Mouse (Mus musculus) heart, embryonic 10.5 days (tissue): ENCODE data around the gene Tfpi2. TPM values are rescaled to one million over a fixed set of nuclear protein-coding genes. Genes with fewer than 3 reads are reported as not detected.
A peak's percentile ranks its signal among the peaks of the same experiment; 100 is the strongest.

Source experiments
- DNase-seq: peaks from one replicate; pipeline ENCODE4 v3.0.0-alpha.2; 2017; ENCODE audit warnings: low spot score
- H3K27ac ChIP-seq: fragments of 300-500 bp; sonication (generic); 2 replicates; pipeline ENCODE4 v1.5.1; 2016; ENCODE audit warnings: mild to moderate bottlenecking
- H3K27me3 ChIP-seq: fragments of 300-500 bp; sonication (generic); 2 replicates; pipeline ENCODE4 v1.6.1; 2016; ENCODE audit warnings: mild to moderate bottlenecking; ENCODE audit not compliant: poor library complexity, insufficient read depth, severe bottlenecking
- H3K36me3 ChIP-seq: fragments of 300-500 bp; sonication (generic); 2 replicates; pipeline ENCODE4 v1.6.1; 2016; ENCODE audit warnings: mild to moderate bottlenecking, moderate library complexity
- H3K4me1 ChIP-seq: fragments of 300-500 bp; sonication (generic); 2 replicates; pipeline ENCODE4 v1.6.1; 2016; ENCODE audit warnings: mild to moderate bottlenecking
- H3K4me3 ChIP-seq: fragments of 300-500 bp; sonication (generic); 2 replicates; pipeline ENCODE4 v1.5.1; 2016; ENCODE audit warnings: mild to moderate bottlenecking, moderate library complexity
- H3K9me3 ChIP-seq: fragments of 300-500 bp; sonication (generic); 2 replicates; pipeline ENCODE4 v1.6.1; 2016; ENCODE audit warnings: mild to moderate bottlenecking, moderate library complexity
- WGBS: fragments of 180-500 bp; shearing (Covaris S2); methylation state at CpG from one replicate; pipeline ENCODE4 v1.1.7; 2016; 5-methylcytosine and 5-hydroxymethylcytosine counted together
- polyA plus RNA-seq: library from polyadenylated mRNA; unstranded; fragments of >200 nt; fragmentation: Nextera tagmentation; extraction: Ambion mirVana; gene quantifications from 2 replicates; pipeline ENCODE4 v1.2.1, GENCODE M21; 2016

The Tfpi2 gene
- polyA plus RNA-seq, 1 experiment from 2014 or later, result 3.9 TPM

DNA sequence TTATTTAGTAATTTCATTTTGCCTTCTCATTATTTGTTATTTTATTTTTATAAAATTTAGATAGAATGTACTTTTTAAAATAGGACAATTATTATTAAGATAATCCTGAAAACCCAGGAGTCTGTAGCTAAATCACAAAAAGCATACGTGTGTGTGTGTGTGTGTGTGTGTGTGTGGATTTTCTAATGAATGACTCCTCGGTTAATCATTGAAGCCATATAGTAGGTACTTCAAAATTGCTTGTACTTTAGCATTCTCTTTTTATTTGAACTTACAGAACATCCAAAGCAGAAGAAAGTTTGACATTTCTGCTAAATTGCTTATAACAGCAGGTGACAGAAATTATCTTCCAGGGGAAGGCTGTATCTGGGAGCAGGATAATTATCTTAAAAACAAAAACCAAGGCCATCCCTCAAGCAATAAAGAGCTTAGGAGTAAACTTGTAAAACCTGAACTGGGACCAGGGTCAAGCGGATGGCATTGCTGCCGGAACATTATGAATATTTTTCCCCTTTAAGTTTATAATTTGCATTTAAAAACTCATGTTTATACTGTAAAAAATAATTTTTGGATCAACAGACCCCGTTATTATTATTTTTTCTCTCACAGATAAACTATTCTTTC, 5.9 kb downstream of the Tfpi2 start:
- no peaks in the 10 kb centered on the region for H3K36me3 ChIP-seq

DNA sequence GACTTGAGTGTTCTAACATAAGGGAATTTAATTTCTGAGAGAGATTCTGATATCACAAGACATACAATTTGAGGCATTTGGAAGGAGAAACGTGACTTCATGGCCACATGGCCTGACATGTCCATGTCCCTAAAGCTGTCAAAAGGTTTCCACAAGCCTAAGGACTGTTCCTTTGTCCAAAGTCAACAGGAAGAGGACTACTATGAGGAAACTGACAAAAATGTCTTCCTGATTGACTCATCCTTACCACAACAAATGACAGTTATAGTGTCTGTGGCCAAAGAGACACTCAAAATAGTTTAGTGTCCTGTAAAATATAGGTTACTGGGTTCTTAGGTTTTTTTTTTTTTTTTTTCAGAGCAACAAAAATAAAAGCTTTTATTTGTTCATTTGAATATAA, 15.0 kb downstream of the Tfpi2 start:
- H3K4me3 ChIP-seq, result no peak overlapping the region
- H3K27ac ChIP-seq, result no peak overlapping the region
- H3K4me1 ChIP-seq, result no peaks in the 10 kb centered on the region
- no peaks in the 10 kb centered on the region for H3K27me3 ChIP-seq
- H3K36me3 ChIP-seq, result no peaks in the 10 kb centered on the region
- no peak for DNase-seq
- 60% methylated on average over 1 of the region's 1 CpGs for WGBS
- no peaks in the 10 kb centered on the region for H3K9me3 ChIP-seq

More for the DNA sequence above, 5.9 kb downstream of the Tfpi2 start:
- H3K9me3 ChIP-seq, result no peaks in the 10 kb centered on the region
- H3K27ac ChIP-seq, result no peak overlapping the region
- H3K4me3 ChIP-seq, result no peak overlapping the region
- H3K27me3 ChIP-seq, result no peaks in the 10 kb centered on the region
- no peak for DNase-seq
- 84% methylated on average over 5 of the region's 5 CpGs for whole genome bisulfite sequencing
- no peaks in the 10 kb centered on the region for H3K4me1 ChIP-seq

DNA sequence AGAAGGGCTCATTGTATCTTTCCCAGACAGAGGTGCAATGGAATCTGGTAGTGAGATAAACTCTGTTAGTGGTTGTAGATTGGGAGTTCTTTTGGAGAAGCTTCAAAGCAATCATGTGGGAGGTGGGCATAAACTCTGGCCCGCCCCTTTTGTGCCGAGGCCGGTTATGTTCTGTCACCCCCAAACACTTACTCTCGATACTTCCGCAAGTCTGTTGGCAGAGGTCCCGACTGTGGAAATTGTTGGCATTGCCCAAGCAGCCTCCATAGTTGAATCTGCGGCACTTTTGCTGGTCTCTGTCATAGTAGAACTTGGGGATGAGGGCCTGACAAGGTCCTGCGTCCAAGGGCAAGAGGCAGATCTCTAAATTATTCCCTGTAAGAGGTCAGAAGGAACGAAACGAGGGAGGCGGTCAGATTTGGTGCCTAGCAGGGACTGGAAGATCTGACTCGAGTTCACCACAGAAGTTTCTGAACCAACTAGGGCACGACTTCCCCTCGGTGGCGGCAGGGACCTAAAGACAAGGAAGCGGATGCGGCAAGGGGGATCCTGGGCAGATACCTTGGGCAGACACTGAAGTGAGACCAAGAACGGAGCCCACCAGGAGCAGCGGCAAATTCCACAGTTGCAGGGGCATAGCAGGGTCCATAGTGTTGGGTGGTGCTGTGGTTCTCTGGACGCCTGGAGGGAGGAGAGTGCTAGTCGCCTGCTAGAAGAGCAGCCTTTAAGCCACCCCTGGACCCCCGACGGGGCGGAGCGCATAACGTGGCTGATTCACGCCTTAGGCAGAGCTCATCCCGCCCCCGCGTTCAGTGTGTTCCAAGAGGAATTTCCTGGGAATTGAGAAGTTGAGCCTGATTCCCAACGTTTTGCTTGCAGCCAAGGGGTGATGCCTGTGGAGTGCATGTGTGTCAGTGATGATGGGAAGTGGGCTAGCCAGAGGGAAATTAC, 20.8 kb downstream of the Tfpi2 start:
- peak overlapping the region; percentile 74 for H3K27ac ChIP-seq
- no peaks in the 10 kb centered on the region for H3K9me3 ChIP-seq
- H3K27me3 ChIP-seq, result no peaks in the 10 kb centered on the region; the same call in 1 of the 2 replicates
- H3K4me3 ChIP-seq, result peak overlapping the region; percentile 59
- WGBS, result 12% methylated on average over 31 of the region's 31 CpGs
- H3K36me3 ChIP-seq, result no peaks in the 10 kb centered on the region
- peak; percentile 76 for DNase-seq
- H3K4me1 ChIP-seq, result no peaks in the 10 kb centered on the region

DNA sequence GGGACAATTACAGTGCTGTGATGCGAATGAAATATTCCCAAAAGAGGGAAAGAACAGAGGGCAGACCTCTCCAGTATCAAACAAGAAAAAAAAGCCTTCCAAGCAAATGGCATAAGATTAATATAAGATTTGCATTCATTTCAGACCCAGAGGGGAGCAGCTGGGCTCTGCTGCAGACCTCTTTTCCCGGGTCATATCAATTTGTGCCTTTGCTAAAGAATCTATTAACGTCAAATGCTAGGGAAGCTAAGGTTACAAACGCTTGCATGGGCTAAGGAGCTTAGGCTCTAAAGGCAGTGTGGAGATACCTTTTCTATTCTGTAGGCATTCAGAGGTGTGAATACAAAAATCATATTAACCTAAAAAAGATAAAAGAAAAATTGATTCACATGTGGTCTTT, 33.8 kb downstream of the Tfpi2 start:
- no peaks in the 10 kb centered on the region for H3K9me3 ChIP-seq
- 57% methylated on average over 4 of the region's 4 CpGs for WGBS
- no peak overlapping the region for H3K27ac ChIP-seq
- H3K4me3 ChIP-seq, result no peak overlapping the region
- H3K36me3 ChIP-seq, result no peaks in the 10 kb centered on the region
- no peak for DNase-seq
- no peaks in the 10 kb centered on the region for H3K4me1 ChIP-seq
- H3K27me3 ChIP-seq, result no peaks in the 10 kb centered on the region

DNA sequence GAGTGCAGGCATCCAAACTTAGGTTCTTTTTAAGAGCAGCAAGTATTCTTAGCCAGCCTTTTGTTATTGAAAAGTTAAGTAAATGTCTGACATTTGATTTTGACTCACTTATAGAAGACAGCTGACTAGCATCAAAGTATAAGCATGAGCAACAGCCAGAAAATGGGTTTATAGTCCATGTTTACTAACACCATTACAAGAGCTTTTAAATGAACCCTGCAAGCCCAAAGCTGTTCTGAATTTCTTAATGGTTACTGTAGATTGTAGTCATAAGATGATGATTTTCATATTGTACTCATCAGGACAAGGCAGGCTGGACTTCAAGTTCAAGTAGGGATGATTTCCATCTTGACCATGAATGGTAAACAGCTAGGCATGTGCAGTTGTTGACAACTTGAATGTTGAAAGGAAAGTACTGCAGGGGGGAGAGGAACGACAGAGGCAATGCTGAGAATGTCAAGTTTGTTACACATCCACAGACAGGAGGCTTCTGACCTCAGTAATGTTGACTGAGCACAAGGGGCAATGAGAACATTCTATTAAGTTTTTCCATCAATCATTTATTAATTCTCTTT, 52.5 kb downstream of the Tfpi2 start:
- H3K9me3 ChIP-seq, result no peaks in the 10 kb centered on the region
- WGBS, result 20% methylated on average over 1 of the region's 1 CpGs
- no peak for DNase-seq
- H3K4me1 ChIP-seq, result peaks cover 17% of the 10 kb centered on the region
- H3K36me3 ChIP-seq, result no peaks in the 10 kb centered on the region
- no peak overlapping the region for H3K4me3 ChIP-seq
- peak overlapping the region; percentile 6; the same call in 1 of the 2 replicates for H3K27ac ChIP-seq
- no peaks in the 10 kb centered on the region for H3K27me3 ChIP-seq

DNA sequence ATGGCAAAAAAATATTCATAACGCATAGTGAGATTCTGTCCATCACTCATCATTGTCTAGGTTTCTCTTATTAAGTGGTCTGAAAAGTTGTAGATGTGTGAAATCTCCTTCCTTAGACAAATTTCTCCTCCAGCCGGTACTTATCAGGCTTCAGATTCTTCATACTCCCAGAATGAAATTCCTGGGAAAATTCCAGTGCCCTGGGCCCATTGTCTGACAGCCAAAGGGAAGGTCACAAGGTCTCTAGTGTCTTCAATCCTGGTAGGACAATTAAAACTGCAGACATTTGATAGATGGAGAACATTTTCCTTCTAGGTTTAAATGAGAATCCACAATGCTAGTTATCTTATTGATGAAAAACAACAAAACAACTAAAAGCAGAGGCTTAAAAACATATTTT, 53.1 kb downstream of the Tfpi2 start:
- no peak overlapping the region for H3K4me3 ChIP-seq
- H3K27ac ChIP-seq, result 0 out of 2 replicates have a peak overlapping the region, but pooled peaks have one; percentile 6
- 37% methylated on average over 2 of the region's 2 CpGs for WGBS

DNA sequence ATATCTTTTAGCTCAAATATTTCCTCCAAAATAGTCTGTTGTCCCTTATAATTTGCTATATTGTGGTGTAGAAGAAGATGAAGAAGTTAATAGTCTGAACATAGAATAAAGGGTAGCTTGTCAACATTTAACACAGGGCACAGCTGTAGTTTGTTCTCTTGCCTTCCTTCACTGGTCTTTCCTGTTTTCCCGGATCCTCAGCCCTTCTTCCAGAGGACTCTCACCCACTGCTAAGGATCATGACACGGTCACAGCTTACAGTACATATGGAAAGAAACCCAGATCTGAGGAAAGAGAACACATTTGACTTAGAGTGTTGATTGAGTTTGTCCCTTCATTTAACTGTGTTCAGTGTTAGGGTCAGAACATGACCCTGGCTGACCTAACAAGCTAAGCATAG, 53.7 kb downstream of the Tfpi2 start:
- H3K4me1 ChIP-seq, result peaks cover 17% of the 10 kb centered on the region
- no peaks in the 10 kb centered on the region for H3K36me3 ChIP-seq
- WGBS, result 9% methylated on average over 2 of the region's 2 CpGs
- H3K9me3 ChIP-seq, result no peaks in the 10 kb centered on the region
- no peaks in the 10 kb centered on the region for H3K27me3 ChIP-seq
- 0 out of 2 replicates have a peak overlapping the region, but pooled peaks have one; percentile 0 for H3K27ac ChIP-seq
- DNase-seq, result no peak
- no peak overlapping the region for H3K4me3 ChIP-seq

More for the DNA sequence above, 53.1 kb downstream of the Tfpi2 start:
- no peaks in the 10 kb centered on the region for H3K9me3 ChIP-seq
- no peaks in the 10 kb centered on the region for H3K27me3 ChIP-seq
- H3K4me1 ChIP-seq, result peaks cover 17% of the 10 kb centered on the region
- no peaks in the 10 kb centered on the region for H3K36me3 ChIP-seq
- DNase-seq, result no peak

DNA sequence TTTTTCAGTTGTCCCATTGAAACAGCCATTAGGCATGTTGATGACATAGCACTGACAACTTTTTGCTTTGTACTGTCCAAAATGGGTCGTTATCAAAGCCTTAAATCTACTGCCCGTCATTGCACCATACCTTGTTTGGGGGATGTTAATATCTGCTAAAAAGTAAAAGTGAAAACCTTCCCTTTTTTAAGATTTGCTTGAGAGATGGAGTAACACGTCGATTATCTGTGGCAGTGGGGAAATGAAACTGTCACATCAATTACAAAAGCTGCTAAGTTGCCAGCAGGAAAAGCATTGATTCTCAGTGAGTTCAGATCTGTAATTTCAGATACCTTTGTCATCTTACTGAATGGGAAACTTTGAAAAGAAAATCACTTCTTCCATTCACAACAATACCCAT, 62.6 kb downstream of the Tfpi2 start:
- no peaks in the 10 kb centered on the region for H3K27me3 ChIP-seq
- H3K4me1 ChIP-seq, result no peaks in the 10 kb centered on the region
- no peaks in the 10 kb centered on the region for H3K9me3 ChIP-seq
- 74% methylated on average over 4 of the region's 4 CpGs for WGBS
- no peaks in the 10 kb centered on the region for H3K36me3 ChIP-seq
- no peak overlapping the region for H3K4me3 ChIP-seq
- no peak for DNase-seq
- H3K27ac ChIP-seq, result no peak overlapping the region

DNA sequence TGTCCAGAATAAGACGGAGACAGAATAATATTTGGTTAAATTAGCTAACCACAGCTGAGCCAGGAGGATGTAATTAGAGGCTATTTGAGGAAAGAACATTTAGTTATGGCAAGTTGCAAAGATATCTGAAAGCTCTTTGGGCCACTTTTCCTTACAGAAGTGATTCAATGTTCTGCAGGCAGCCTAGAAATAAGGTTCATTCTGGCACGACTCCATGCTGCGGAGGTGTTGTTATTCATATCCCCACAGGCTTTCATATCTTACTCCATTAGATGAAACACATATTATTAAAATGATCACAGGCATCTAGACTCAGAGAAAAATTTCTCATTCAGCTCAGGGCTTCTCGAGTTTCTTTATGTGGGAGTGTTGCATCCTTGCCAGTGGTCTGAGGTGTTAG, 65.8 kb downstream of the Tfpi2 start:
- no peak overlapping the region for H3K27ac ChIP-seq
- no peaks in the 10 kb centered on the region for H3K4me1 ChIP-seq
- WGBS, result 72% methylated on average over 4 of the region's 4 CpGs
- no peaks in the 10 kb centered on the region for H3K9me3 ChIP-seq
- H3K27me3 ChIP-seq, result no peaks in the 10 kb centered on the region
- no peak overlapping the region for H3K4me3 ChIP-seq
- H3K36me3 ChIP-seq, result no peaks in the 10 kb centered on the region
- no peak for DNase-seq

DNA sequence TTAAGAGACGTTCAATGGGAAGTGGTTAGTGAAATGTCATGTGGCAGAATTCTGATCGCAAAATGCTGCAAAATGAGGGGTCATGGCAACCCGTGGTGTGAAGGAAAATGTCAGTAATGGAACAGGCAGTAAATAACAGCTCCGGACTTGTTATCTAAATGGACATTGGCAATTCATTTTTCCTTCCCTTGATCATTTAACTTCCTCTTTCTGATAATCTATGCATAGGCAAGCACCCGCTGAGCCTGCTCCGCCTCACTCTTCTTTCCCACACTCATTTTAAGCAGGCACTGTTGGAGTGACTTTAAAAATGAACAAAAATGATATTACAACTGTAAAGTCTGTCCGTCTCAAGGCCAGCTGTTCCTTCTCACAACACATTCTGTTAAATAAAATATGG, 72.7 kb downstream of the Tfpi2 start:
- Histone ChIP-seq H3K27me3 (no peaks in the 10 kb centered on the region), H3K4me1 (no peaks in the 10 kb centered on the region), H3K36me3 (no peaks in the 10 kb centered on the region), H3K27ac (no peak overlapping the region), H3K9me3 (no peaks in the 10 kb centered on the region), H3K4me3 (no peak overlapping the region)
- 62% methylated on average over 7 of the region's 7 CpGs for WGBS
- DNase-seq, result no peak

Other genes starting within 250 kb of the Tfpi2 start
- 0.81 and 1.4 TPM in 2 replicates for gene Calcr, start 224.2 kb downstream of the Tfpi2 start, polyA plus RNA-seq
- gene Gngt1, start 4.9 kb upstream of the Tfpi2 start, polyA plus RNA-seq, result not detected in 2 replicates
- 49.5 and 57.8 TPM in 2 replicates for gene Gng11, start 15.0 kb upstream of the Tfpi2 start, polyA plus RNA-seq
- gene Bet1, start 98.1 kb upstream of the Tfpi2 start, polyA plus RNA-seq, result 45.9 and 57.3 TPM in 2 replicates